ENCODE assay signal across 21 mouse cellular contexts in the genomic region with DNA sequence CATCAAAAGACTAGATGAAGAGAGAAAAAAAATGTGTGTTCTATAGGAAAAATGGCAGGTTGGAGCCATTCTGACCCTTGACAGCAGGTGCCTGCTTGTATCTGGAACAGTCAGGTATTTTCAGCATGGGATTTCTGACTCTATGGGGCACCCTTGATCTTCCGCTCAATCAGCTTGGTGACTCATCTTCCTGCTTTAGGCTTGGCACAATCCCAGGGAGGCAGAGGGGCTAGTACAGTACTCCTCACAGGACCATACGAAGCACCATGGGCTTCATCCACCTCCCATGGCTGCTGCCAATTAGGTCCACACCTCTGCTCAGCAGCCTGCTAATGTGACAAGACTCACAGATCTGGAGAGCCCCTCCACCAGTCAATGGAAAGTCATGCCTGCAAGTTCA.
A peak's percentile ranks its signal among the peaks of the same experiment; 100 is the strongest.
DNase-seq lines count a peak whose midpoint lies in the region; ATAC-seq and TF ChIP-seq lines count a peak whose summit lies in the region.
"Had no signal": no experiment of that assay in that cellular context is flagged by ENCODE, and none has a peak within 500 bp of the region (broad histone marks: within the 10 kb centered on the region; RNA-seq: fewer than 3 reads in every experiment).

No protein-coding gene starts in this region.

- H3K4me2 ChIP-seq in forebrain, postnatal 0 days (ENCODE audit: low read depth) = no peak overlapping the region
- no peak overlapping the region for H3K4me2 ChIP-seq in forebrain, embryonic 12.5 days
- no peak overlapping the region for H3K4me2 ChIP-seq in liver, postnatal 0 days (ENCODE audit: low read depth, low read length)
- H3K4me2 ChIP-seq: embryonic facial prominence, embryonic 12.5 days; hindbrain, embryonic 15.5 days; limb, embryonic 12.5 days; neural tube, embryonic 13.5 days had no signal

- no peaks in the 10 kb centered on the region for H3K9me3 ChIP-seq in forebrain, postnatal 0 days (ENCODE audit: low read length)
- no peaks in the 10 kb centered on the region for H3K9me3 ChIP-seq in forebrain, embryonic 12.5 days
- H3K9me3 ChIP-seq in liver, postnatal 0 days (ENCODE audit: low read length) = no peaks in the 10 kb centered on the region
- H3K9me3 ChIP-seq: embryonic facial prominence, embryonic 12.5 days; heart, embryonic 10.5 days; hindbrain, embryonic 15.5 days; limb, embryonic 12.5 days; neural tube, embryonic 13.5 days had no signal

- ATAC-seq in forebrain, postnatal 0 days = 0 out of 2 replicates have a peak, but pooled peaks have one; percentile 10
- ATAC-seq in forebrain, embryonic 12.5 days (ENCODE audit: low FRiP score) = no peak
- ATAC-seq in cerebellum, adult (ENCODE audit: insufficient number of reproducible peaks, low FRiP score, low TSS enrichment) = peak; percentile 53
- no peak for ATAC-seq in liver, postnatal 0 days
- ATAC-seq: CD4-positive, CD25-positive, alpha-beta regulatory T cell, adult 4 months had no signal

- no peak for DNase-seq in forebrain, postnatal 0 days
- DNase-seq in brain, adult 2 months (ENCODE audit: low read depth, low spot score) = peak; percentile 89
- peak; percentile 89 to 93 for DNase-seq in cerebellum, postnatal 10 days
- no peak for DNase-seq in liver, postnatal 0 days
- DNase-seq in thymus, postnatal 4 days = no peak
- DNase-seq: heart, postnatal 10 days; kidney, adult 11 months; kidney, postnatal 10 days; lung, postnatal 10 days; right cerebral cortex, postnatal 25 days had no signal

- no peaks in the 10 kb centered on the region for H3K27me3 ChIP-seq in forebrain, postnatal 0 days (ENCODE audit: insufficient read depth, low read length)
- no peaks in the 10 kb centered on the region for H3K27me3 ChIP-seq in forebrain, embryonic 12.5 days
- H3K27me3 ChIP-seq in liver, postnatal 0 days (ENCODE audit: insufficient read depth, low read length) = no peaks in the 10 kb centered on the region
- H3K27me3 ChIP-seq: embryonic facial prominence, embryonic 12.5 days; hindbrain, embryonic 15.5 days; limb, embryonic 12.5 days; neural tube, embryonic 13.5 days had no signal

- no peak overlapping the region for H3K27ac ChIP-seq in forebrain, postnatal 0 days (ENCODE audit: low read depth, low read length)
- no peak overlapping the region for H3K27ac ChIP-seq in forebrain, embryonic 12.5 days
- H3K27ac ChIP-seq in liver, postnatal 0 days (ENCODE audit: low read depth) = no peak overlapping the region
- H3K27ac ChIP-seq: embryonic facial prominence, embryonic 12.5 days; heart, embryonic 10.5 days; hindbrain, embryonic 15.5 days; limb, embryonic 12.5 days; liver, embryonic 14.5 days; neural tube, embryonic 13.5 days; stomach, postnatal 0 days had no signal

- TF ChIP-seq CTCF in forebrain, postnatal 0 days (IDR thresholded peaks at IDR 0.05; ENCODE audit: low read depth) = no peak
- no peak for TF ChIP-seq CTCF in liver, postnatal 0 days (IDR thresholded peaks at IDR 0.05; ENCODE audit: low read depth)

- no peak overlapping the region for H3K9ac ChIP-seq in forebrain, postnatal 0 days
- no peak overlapping the region for H3K9ac ChIP-seq in forebrain, embryonic 12.5 days
- H3K9ac ChIP-seq in liver, postnatal 0 days (replicated peaks) = no peak overlapping the region
- H3K9ac ChIP-seq: embryonic facial prominence, embryonic 12.5 days; hindbrain, embryonic 15.5 days; limb, embryonic 12.5 days; liver, embryonic 14.5 days; neural tube, embryonic 13.5 days had no signal

- no peaks in the 10 kb centered on the region for H3K4me1 ChIP-seq in forebrain, postnatal 0 days (ENCODE audit: insufficient read depth)
- no peaks in the 10 kb centered on the region for H3K4me1 ChIP-seq in forebrain, embryonic 12.5 days
- H3K4me1 ChIP-seq in liver, postnatal 0 days (ENCODE audit: insufficient read depth) = no peaks in the 10 kb centered on the region
- H3K4me1 ChIP-seq: embryonic facial prominence, embryonic 12.5 days; heart, embryonic 10.5 days; hindbrain, embryonic 15.5 days; limb, embryonic 12.5 days; neural tube, embryonic 13.5 days had no signal

- 80% methylated on average over 2 of the region's 2 CpGs for WGBS in forebrain, postnatal 0 days
- WGBS in forebrain, embryonic 12.5 days = 84% methylated on average over 2 of the region's 2 CpGs
- WGBS in liver, postnatal 0 days (ENCODE audit: insufficient replicate concordance) = 78% methylated on average over 2 of the region's 2 CpGs

- H3K36me3 ChIP-seq in forebrain, postnatal 0 days (ENCODE audit: insufficient read depth) = no peaks in the 10 kb centered on the region
- no peaks in the 10 kb centered on the region for H3K36me3 ChIP-seq in forebrain, embryonic 12.5 days (replicated peaks)
- H3K36me3 ChIP-seq in liver, postnatal 0 days (replicated peaks; ENCODE audit: insufficient read depth, low read length) = no peaks in the 10 kb centered on the region
- H3K36me3 ChIP-seq: embryonic facial prominence, embryonic 12.5 days; G1E; heart, embryonic 10.5 days; hindbrain, embryonic 15.5 days; limb, embryonic 12.5 days; neural tube, embryonic 13.5 days had no signal

- no peak overlapping the region for H3K4me3 ChIP-seq in forebrain, postnatal 0 days (ENCODE audit: low read depth, low read length)
- H3K4me3 ChIP-seq in forebrain, embryonic 12.5 days (replicated peaks) = no peak overlapping the region
- no peak overlapping the region for H3K4me3 ChIP-seq in liver, postnatal 0 days (ENCODE audit: low read depth, low read length)
- H3K4me3 ChIP-seq: embryonic facial prominence, embryonic 12.5 days; heart, embryonic 10.5 days; hindbrain, embryonic 15.5 days; limb, embryonic 12.5 days; neural tube, embryonic 13.5 days had no signal

- no peak for TF ChIP-seq EP300 in liver, postnatal 0 days (IDR thresholded peaks at IDR 0.05; ENCODE audit: low read depth)

Comparison
In these comparisons a context has a peak if more than half of its experiments do, and no peak if none do; other contexts are left out.
1. ATAC-seq: peak in forebrain, postnatal 0 days (single experiment) and cerebellum, adult (single experiment); none in forebrain, embryonic 12.5 days (single experiment) and liver, postnatal 0 days (single experiment).
2. DNase-seq: peak in brain, adult 2 months (single experiment) and cerebellum, postnatal 10 days (2 of 2); none in forebrain, postnatal 0 days (single experiment), liver, postnatal 0 days (single experiment) and thymus, postnatal 4 days (single experiment).